18 mouse cellular contexts compared by ENCODE assay signal in the genomic region with DNA sequence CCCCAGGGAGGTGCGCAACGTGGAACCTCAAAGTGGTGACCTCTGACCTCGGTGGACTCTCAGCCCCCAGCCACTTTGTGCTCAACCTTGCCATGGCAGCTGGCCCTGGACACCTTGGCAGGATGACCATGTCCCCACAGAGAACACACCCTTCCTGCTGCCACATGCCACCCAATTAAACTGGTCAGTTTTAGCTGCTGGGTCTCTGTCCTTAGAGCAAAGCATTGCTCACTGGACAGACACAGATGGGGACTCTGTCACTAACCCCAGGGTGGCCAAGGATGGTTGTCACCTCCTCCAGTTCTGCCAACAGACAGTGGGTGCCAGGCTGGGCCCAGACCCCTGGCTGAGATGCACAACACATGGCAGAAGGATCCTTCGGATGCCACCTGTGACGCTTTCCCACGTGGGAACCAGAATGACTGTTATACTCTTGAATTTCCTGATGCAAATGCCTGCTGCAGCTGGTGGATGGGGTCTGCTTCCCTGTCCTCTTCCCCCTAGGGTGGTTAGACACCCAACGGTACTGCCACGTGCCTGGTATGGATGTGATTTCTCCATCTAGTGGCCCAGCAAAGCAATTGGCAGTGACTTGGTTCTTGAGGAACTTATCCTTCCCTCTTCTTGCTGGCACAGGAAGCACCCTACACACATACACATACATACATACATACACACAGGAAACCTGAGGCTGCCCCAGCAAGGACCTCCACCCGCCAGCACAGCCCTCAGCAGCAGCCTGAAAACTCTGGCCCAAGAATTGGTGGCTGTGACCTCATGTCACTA.
A peak's percentile ranks its signal among the peaks of the same experiment; 100 is the strongest.
DNase-seq lines count a peak whose midpoint lies in the region; ATAC-seq and TF ChIP-seq lines count a peak whose summit lies in the region.
"Had no signal": no experiment of that assay in that cellular context is flagged by ENCODE, and none has a peak within 500 bp of the region (broad histone marks: within the 10 kb centered on the region; RNA-seq: fewer than 3 reads in every experiment).

No protein-coding gene starts in this region.

- peak; percentile 57; the same call in 1 of the 2 replicates for ATAC-seq in frontal cortex, adult (ENCODE audit: low TSS enrichment)
- ATAC-seq: activated CD4-positive, CD25-positive, alpha-beta regulatory T cell, adult 4 months; forebrain, embryonic 14.5 days; Patski had no signal

- no peak for DNase-seq in frontal cortex, postnatal 25 days (ENCODE audit: low spot score in 2 of 2)
- DNase-seq in left cerebral cortex, adult 2 months (ENCODE audit: extremely low spot score in 1 of 2, low spot score in 2 of 2): no peak
- no peak for DNase-seq in left cerebral cortex, adult 18-20 months (ENCODE audit: low spot score in 2 of 2)
- DNase-seq in right cerebral cortex, postnatal 25 days: peak; percentile 3
- DNase-seq in right cerebral cortex, adult 2 months (ENCODE audit: low spot score in 2 of 2): no peak
- DNase-seq in thymus, adult 18-20 months: no peak
- no peak for DNase-seq in testis, postnatal 10 days (ENCODE audit: low spot score)
- DNase-seq: adrenal gland, postnatal 25 days; cerebellum, adult 8-10 months; lung, postnatal 36 days; midbrain, embryonic 14.5 days; retina, postnatal 1 day; thymus, adult 2 months had no signal

- intact Hi-C loops in left cerebral cortex, adult 2 months (cut with DNase I): no loop called here

- no peak overlapping the region for H3K27ac ChIP-seq in left cerebral cortex, adult 2 months
- H3K27ac ChIP-seq: liver, embryonic 15.5 days had no signal

- no peak overlapping the region for H3K4me3 ChIP-seq in left cerebral cortex, adult 2 months
- H3K4me3 ChIP-seq: liver, embryonic 15.5 days had no signal

- peak; percentile 46 for TF ChIP-seq CTCF in left cerebral cortex, adult 2 months (IDR thresholded peaks at IDR 0.05)
